Mouse (Mus musculus) regulatory T cell (primary cell): ENCODE measurements around the gene Zmym2.

Experiments
- in situ Hi-C: fragments of 300-600 bp; cut with MboI, MseI; formaldehyde crosslinking; loops from one replicate; pipeline ENCODE4 v1.15.1; 2025; ENCODE audit warnings: high pct_unique_total_duplicates

The Zmym2 gene

GRCm38 (mm10) chr14:56905696-56906095, 19.2 kb downstream of the Zmym2 start:
- in situ Hi-C loops: loop anchor here (10.0 kb wide), 1 partner anchor 949 kb away; no protein-coding TSS in a partner anchor

GRCm38 (mm10) chr14:56918532-56918931, 32.1 kb downstream of the Zmym2 start:
- in situ Hi-C loops: no loop called here

GRCm38 (mm10) chr14:56935481-56935880, 49.0 kb downstream of the Zmym2 start:
- in situ Hi-C loops: no loop called here

GRCm38 (mm10) chr14:56939903-56940302, 53.5 kb downstream of the Zmym2 start:
- in situ Hi-C loops: no loop called here

GRCm38 (mm10) chr14:56952928-56953327, 66.5 kb downstream of the Zmym2 start:
- in situ Hi-C loops: no loop called here

- in situ Hi-C loops: no loop called here
Observed at GRCm38 (mm10) chr14:56954393-56954792, 67.9 kb downstream of the Zmym2 start.

GRCm38 (mm10) chr14:56963969-56964734, 77.7 kb downstream of the Zmym2 start:
- in situ Hi-C loops: no loop called here

- in situ Hi-C loops: no loop called here
Observed at GRCm38 (mm10) chr14:56969653-56970052, 83.2 kb downstream of the Zmym2 start.

GRCm38 (mm10) chr14:56970160-56970559, 83.7 kb downstream of the Zmym2 start:
- in situ Hi-C loops: no loop called here

- in situ Hi-C loops: no loop called here
Observed at GRCm38 (mm10) chr14:56978045-56978655, 91.7 kb downstream of the Zmym2 start.

- in situ Hi-C loops: loop anchor here (10.0 kb wide), 2 partner anchors 276 to 1096 kb away; no protein-coding TSS in a partner anchor
Observed at GRCm38 (mm10) chr14:56988621-56989020, 102.2 kb downstream of the Zmym2 start.
